Mouse (Mus musculus): ENCODE results near the gene Yy1. TPM values are rescaled to one million over a fixed set of nuclear protein-coding genes. Genes with fewer than 3 reads are reported as not detected.
"Not testable (repeated sequence)": the region's sequence is repeated elsewhere in the genome, so short reads cannot be mapped to it uniquely, and the experiment has no call there.

Yy1 gene
- polyA plus RNA-seq, 1 experiment, result 13.9 TPM

- Histone ChIP-seq H3K36me3 (ENCODE audit: control insufficient read depth, insufficient read depth) (peaks cover 9% of the 10 kb centered on the region), H3K27me3 (ENCODE audit: control insufficient read depth, insufficient read depth, insufficient read length) (no peaks in the 10 kb centered on the region), H3K79me2 (ENCODE audit: control insufficient read depth, insufficient read depth) (peaks cover 24% of the 10 kb centered on the region), H3ac (ENCODE audit: control insufficient read depth, insufficient read length, low read depth) (no peak overlapping the region), H3K79me3 (ENCODE audit: low read depth) (peaks cover 18% of the 10 kb centered on the region), H3K4me3 (ENCODE audit: insufficient read depth, poor library complexity, severe bottlenecking) (no peak overlapping the region)
- TF ChIP-seq MAX (IDR thresholded peaks at IDR 0.05) (no peak), CEBPB (IDR thresholded peaks at IDR 0.05; ENCODE audit: low read depth) (no peak), USF1 (IDR thresholded peaks at IDR 0.05; ENCODE audit: low read depth) (no peak), MYOG (IDR thresholded peaks at IDR 0.05; ENCODE audit: control insufficient read depth, extremely low read depth, insufficient read length) (no peak), MYOD1 (IDR thresholded peaks at IDR 0.05; ENCODE audit: control insufficient read depth, insufficient read length, low read depth) (no peak), CTCF (IDR thresholded peaks at IDR 0.05; ENCODE audit: control insufficient read depth, insufficient read depth, insufficient read length) (no peak), FOSL1 (IDR thresholded peaks at IDR 0.05; ENCODE audit: insufficient read depth, low read length, poor library complexity, severe bottlenecking) (no peak)
These were observed 48.4 kb downstream of the Yy1 start for GRCm38 (mm10) chr12:108841181-108841580.

GRCm38 (mm10) chr12:108842663-108843062 is 49.9 kb downstream of the Yy1 start:
- H3K36me3 ChIP-seq (ENCODE audit: control insufficient read depth, insufficient read depth), result peaks cover 9% of the 10 kb centered on the region
- TF ChIP-seq CTCF (IDR thresholded peaks at IDR 0.05; ENCODE audit: control insufficient read depth, insufficient read depth, insufficient read length), result no peak
- TF ChIP-seq USF1 (IDR thresholded peaks at IDR 0.05; ENCODE audit: low read depth), result no peak
- TF ChIP-seq CEBPB (IDR thresholded peaks at IDR 0.05; ENCODE audit: low read depth), result no peak
- TF ChIP-seq MYOG (IDR thresholded peaks at IDR 0.05; ENCODE audit: control insufficient read depth, extremely low read depth, insufficient read length), result no peak
- peaks cover 9% of the 10 kb centered on the region for H3K79me2 ChIP-seq (ENCODE audit: control insufficient read depth, insufficient read depth)
- no peak overlapping the region for H3ac ChIP-seq (ENCODE audit: control insufficient read depth, insufficient read length, low read depth)
- no peak overlapping the region for H3K4me3 ChIP-seq (ENCODE audit: insufficient read depth, poor library complexity, severe bottlenecking)
- H3K79me3 ChIP-seq (ENCODE audit: low read depth), result peaks cover 7% of the 10 kb centered on the region
- no peaks in the 10 kb centered on the region for H3K27me3 ChIP-seq (ENCODE audit: control insufficient read depth, insufficient read depth, insufficient read length)

- not testable (repeated sequence) for H3K79me2 ChIP-seq (ENCODE audit: control insufficient read depth, insufficient read depth); H3K4me3 ChIP-seq (ENCODE audit: insufficient read depth, poor library complexity, severe bottlenecking); H3K36me3 ChIP-seq (ENCODE audit: control insufficient read depth, insufficient read depth); H3ac ChIP-seq (ENCODE audit: control insufficient read depth, insufficient read length, low read depth); H3K27me3 ChIP-seq (ENCODE audit: control insufficient read depth, insufficient read depth, insufficient read length); H3K79me3 ChIP-seq (ENCODE audit: low read depth)
These were observed 55.3 kb downstream of the Yy1 start for GRCm38 (mm10) chr12:108848033-108848432.

GRCm38 (mm10) chr12:108849488-108850022 is 56.8 kb downstream of the Yy1 start:
- Histone ChIP-seq H3K4me3 (ENCODE audit: insufficient read depth, poor library complexity, severe bottlenecking) (no peak overlapping the region), H3K79me3 (ENCODE audit: low read depth) (no peaks in the 10 kb centered on the region), H3K27me3 (ENCODE audit: control insufficient read depth, insufficient read depth, insufficient read length) (no peaks in the 10 kb centered on the region), H3K36me3 (ENCODE audit: control insufficient read depth, insufficient read depth) (no peaks in the 10 kb centered on the region), H3ac (ENCODE audit: control insufficient read depth, insufficient read length, low read depth) (no peak overlapping the region), H3K79me2 (ENCODE audit: control insufficient read depth, insufficient read depth) (no peaks in the 10 kb centered on the region)
- no peak for TF ChIP-seq USF1 (IDR thresholded peaks at IDR 0.05; ENCODE audit: low read depth)
- no peak for TF ChIP-seq MAX (IDR thresholded peaks at IDR 0.05)
- no peak for TF ChIP-seq CEBPB (IDR thresholded peaks at IDR 0.05; ENCODE audit: low read depth)
- TF ChIP-seq MYOD1 (IDR thresholded peaks at IDR 0.05; ENCODE audit: control insufficient read depth, insufficient read length, low read depth), result no peak
- no peak for TF ChIP-seq FOSL1 (IDR thresholded peaks at IDR 0.05; ENCODE audit: insufficient read depth, low read length, poor library complexity, severe bottlenecking)
- no peak for TF ChIP-seq CTCF (IDR thresholded peaks at IDR 0.05; ENCODE audit: control insufficient read depth, insufficient read depth, insufficient read length)
- TF ChIP-seq MYOG (IDR thresholded peaks at IDR 0.05; ENCODE audit: control insufficient read depth, extremely low read depth, insufficient read length), result no peak

- Histone ChIP-seq H3K27me3 (ENCODE audit: control insufficient read depth, insufficient read depth, insufficient read length) (no peaks in the 10 kb centered on the region), H3K79me2 (ENCODE audit: control insufficient read depth, insufficient read depth) (no peaks in the 10 kb centered on the region), H3ac (ENCODE audit: control insufficient read depth, insufficient read length, low read depth) (no peak overlapping the region), H3K36me3 (ENCODE audit: control insufficient read depth, insufficient read depth) (no peaks in the 10 kb centered on the region), H3K79me3 (ENCODE audit: low read depth) (no peaks in the 10 kb centered on the region), H3K4me3 (ENCODE audit: insufficient read depth, poor library complexity, severe bottlenecking) (no peak overlapping the region)
- TF ChIP-seq CEBPB (IDR thresholded peaks at IDR 0.05; ENCODE audit: low read depth) (no peak), CTCF (IDR thresholded peaks at IDR 0.05; ENCODE audit: control insufficient read depth, insufficient read depth, insufficient read length) (no peak), MYOG (IDR thresholded peaks at IDR 0.05; ENCODE audit: control insufficient read depth, extremely low read depth, insufficient read length) (no peak), MYOD1 (IDR thresholded peaks at IDR 0.05; ENCODE audit: control insufficient read depth, insufficient read length, low read depth) (no peak), MAX (IDR thresholded peaks at IDR 0.05) (no peak), FOSL1 (IDR thresholded peaks at IDR 0.05; ENCODE audit: insufficient read depth, low read length, poor library complexity, severe bottlenecking) (no peak), USF1 (IDR thresholded peaks at IDR 0.05; ENCODE audit: low read depth) (no peak)
These were observed 57.4 kb downstream of the Yy1 start for GRCm38 (mm10) chr12:108850129-108850528.

GRCm38 (mm10) chr12:108850886-108851285 is 58.1 kb downstream of the Yy1 start:
- H3K36me3 ChIP-seq (ENCODE audit: control insufficient read depth, insufficient read depth), result no peaks in the 10 kb centered on the region
- no peak overlapping the region for H3ac ChIP-seq (ENCODE audit: control insufficient read depth, insufficient read length, low read depth)
- no peak for TF ChIP-seq MYOG (IDR thresholded peaks at IDR 0.05; ENCODE audit: control insufficient read depth, extremely low read depth, insufficient read length)
- no peak for TF ChIP-seq FOSL1 (IDR thresholded peaks at IDR 0.05; ENCODE audit: insufficient read depth, low read length, poor library complexity, severe bottlenecking)
- no peak for TF ChIP-seq CEBPB (IDR thresholded peaks at IDR 0.05; ENCODE audit: low read depth)
- no peak for TF ChIP-seq MAX (IDR thresholded peaks at IDR 0.05)
- no peak for TF ChIP-seq MYOD1 (IDR thresholded peaks at IDR 0.05; ENCODE audit: control insufficient read depth, insufficient read length, low read depth)
- no peak for TF ChIP-seq CTCF (IDR thresholded peaks at IDR 0.05; ENCODE audit: control insufficient read depth, insufficient read depth, insufficient read length)
- no peak for TF ChIP-seq USF1 (IDR thresholded peaks at IDR 0.05; ENCODE audit: low read depth)
- no peaks in the 10 kb centered on the region for H3K27me3 ChIP-seq (ENCODE audit: control insufficient read depth, insufficient read depth, insufficient read length)
- no peaks in the 10 kb centered on the region for H3K79me2 ChIP-seq (ENCODE audit: control insufficient read depth, insufficient read depth)
- no peaks in the 10 kb centered on the region for H3K79me3 ChIP-seq (ENCODE audit: low read depth)
- H3K4me3 ChIP-seq (ENCODE audit: insufficient read depth, poor library complexity, severe bottlenecking), result no peak overlapping the region

Data from C2C12 (cell line).